Mouse (Mus musculus) embryonic fibroblast, embryonic 13.5 days (primary cell): ENCODE measurements around the gene Dgcr8.

ENCODE experiments used
- CTCF ChIP-seq: IDR thresholded peaks from 2 replicates; pipeline ENCODE4 v1.5.1; 2011; ENCODE audit warnings: mild to moderate bottlenecking, control low read depth, low read length, moderate library complexity, borderline replicate concordance; ENCODE audit not compliant: insufficient read depth
- POLR2A ChIP-seq: IDR thresholded peaks from 2 replicates; pipeline ENCODE4 v1.6.1; 2011; ENCODE audit warnings: low read depth, mild to moderate bottlenecking, control low read depth, low read length, moderate library complexity

DNA sequence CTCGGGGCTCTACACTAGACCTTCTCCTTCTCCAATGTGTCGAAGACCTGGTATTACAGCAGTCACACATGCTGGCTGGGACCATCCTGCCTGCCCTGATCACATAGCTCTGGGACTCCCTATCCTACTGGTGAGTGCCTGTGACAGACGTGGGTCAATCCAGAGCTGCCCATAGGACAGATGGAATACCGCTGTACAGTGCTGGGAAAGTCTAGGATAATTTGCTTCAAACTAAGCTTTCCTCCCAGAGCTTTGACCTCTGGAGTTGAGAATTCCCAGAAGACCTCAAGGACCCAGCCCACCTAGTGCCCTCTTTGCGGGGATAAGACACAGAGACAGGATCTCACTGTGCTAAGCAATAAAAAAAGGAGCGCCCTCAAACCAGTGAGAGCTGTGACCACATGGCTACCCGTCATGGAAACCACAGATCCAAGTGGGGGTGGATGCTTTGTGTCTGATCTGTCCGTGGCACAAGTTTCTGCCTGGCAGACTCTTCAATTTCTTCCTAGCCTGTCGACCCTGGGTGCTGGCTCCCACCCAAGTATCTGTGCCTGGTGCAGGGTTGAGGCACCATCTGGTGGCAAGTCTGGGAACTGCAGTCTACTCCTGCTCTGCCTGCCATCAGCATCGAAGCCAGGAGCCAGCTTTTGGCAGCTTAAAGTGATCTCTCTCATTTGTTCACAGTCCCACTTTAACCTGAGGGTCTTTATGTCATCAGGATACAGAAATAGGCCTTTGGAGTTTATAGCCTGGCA, 77.5 kb downstream of the Dgcr8 start:
- TF ChIP-seq CTCF (peak; percentile 98), POLR2A (no peak)
